Mouse (Mus musculus): ENCODE results near the gene Hivep2.

GRCm38 (mm10) chr10:13997336-13997735 is 31.5 kb downstream of the Hivep2 start:
- TF ChIP-seq CTCF (IDR thresholded peaks at IDR 0.05; ENCODE audit: low read depth, low read length) (no peak), TAL1 (conservative IDR thresholded peaks at IDR 0.05; ENCODE audit: low read depth, low read length) (no peak)
